Mouse (Mus musculus): ENCODE measurements around the gene Slc17a4. TPM values are rescaled to one million over a fixed set of nuclear protein-coding genes. Genes with fewer than 3 reads are reported as not detected.

Slc17a4 gene
- total RNA-seq, 2 experiments from 2014 or later = not detected

GRCm38 (mm10) chr13:23893269-23893593 lies 21.6 kb downstream of the Slc17a4 start:
- intact Hi-C loops (cut with DNase I) = no loop called here
- no peak for DNase-seq

GRCm38 (mm10) chr13:23892592-23893268 lies 22.1 kb downstream of the Slc17a4 start:
- no peak for DNase-seq
- intact Hi-C loops (cut with DNase I) = no loop called here

- intact Hi-C loops (cut with DNase I) = no loop called here
- no peak for DNase-seq
These were observed 25.7 kb downstream of the Slc17a4 start for GRCm38 (mm10) chr13:23889011-23889605.

- intact Hi-C loops (cut with DNase I) = no loop called here
These were observed 27.6 kb downstream of the Slc17a4 start for GRCm38 (mm10) chr13:23887026-23887725.

GRCm38 (mm10) chr13:23885540-23885939 lies 29.3 kb downstream of the Slc17a4 start:
- DNase-seq = no peak
- intact Hi-C loops (cut with DNase I) = no loop called here

More at GRCm38 (mm10) chr13:23887026-23887725, 27.6 kb downstream of the Slc17a4 start:
- no peak for DNase-seq

GRCm38 (mm10) chr13:23879636-23880035 lies 35.2 kb downstream of the Slc17a4 start:
- intact Hi-C loops (cut with DNase I) = no loop called here
- no peak for DNase-seq

- intact Hi-C loops (cut with DNase I) = no loop called here
- DNase-seq = no peak
These were observed 35.7 kb downstream of the Slc17a4 start for GRCm38 (mm10) chr13:23879106-23879505.

GRCm38 (mm10) chr13:23873141-23873540 lies 41.7 kb downstream of the Slc17a4 start:
- DNase-seq = no peak

GRCm38 (mm10) chr13:23869996-23870395 lies 44.8 kb downstream of the Slc17a4 start:
- intact Hi-C loops (cut with DNase I) = no loop called here
- DNase-seq = no peak

More at GRCm38 (mm10) chr13:23873141-23873540, 41.7 kb downstream of the Slc17a4 start:
- intact Hi-C loops (cut with DNase I) = no loop called here

GRCm38 (mm10) chr13:23868790-23869533 lies 45.8 kb downstream of the Slc17a4 start:
- intact Hi-C loops (cut with DNase I) = no loop called here
- no peak for DNase-seq

GRCm38 (mm10) chr13:23867405-23867804 lies 47.4 kb downstream of the Slc17a4 start, which contains the start of gene Slc17a1:
TSS of gene Slc17a1 (plus strand) at chr13:23867750.
- intact Hi-C loops (cut with DNase I) = no loop called here

GRCm38 (mm10) chr13:23867000-23867399 lies 47.8 kb downstream of the Slc17a4 start:
- intact Hi-C loops (cut with DNase I) = no loop called here
- DNase-seq = no peak

More at GRCm38 (mm10) chr13:23867405-23867804, 47.4 kb downstream of the Slc17a4 start, which contains the start of gene Slc17a1:
- DNase-seq = no peak

GRCm38 (mm10) chr13:23866086-23866710 lies 48.6 kb downstream of the Slc17a4 start:
- intact Hi-C loops (cut with DNase I) = no loop called here
- DNase-seq = no peak

GRCm38 (mm10) chr13:23864711-23865110 lies 50.1 kb downstream of the Slc17a4 start:
- no peak for DNase-seq
- intact Hi-C loops (cut with DNase I) = no loop called here

- intact Hi-C loops (cut with DNase I) = no loop called here
These were observed 53.0 kb downstream of the Slc17a4 start for GRCm38 (mm10) chr13:23861815-23862214.

GRCm38 (mm10) chr13:23856401-23856800 lies 58.4 kb downstream of the Slc17a4 start:
- no peak for DNase-seq
- intact Hi-C loops (cut with DNase I) = no loop called here

More at GRCm38 (mm10) chr13:23861815-23862214, 53.0 kb downstream of the Slc17a4 start:
- DNase-seq = no peak

- intact Hi-C loops (cut with DNase I) = no loop called here
- no peak for DNase-seq
These were observed 65.5 kb downstream of the Slc17a4 start for GRCm38 (mm10) chr13:23849299-23849698.
